Comparison of ENCODE assay signal across 8 mouse cellular contexts in genomic region chr2:26444368-26444767, GRCm38 (mm10). TPM values are rescaled to one million over a fixed set of nuclear protein-coding genes. Genes with fewer than 3 reads are reported as not detected.
A peak's percentile ranks its signal among the peaks of the same experiment; 100 is the strongest.
DNase-seq lines count a peak whose midpoint lies in the region; ATAC-seq lines count a peak whose summit lies in the region.

No protein-coding gene starts in this region.

- H3K36me3 ChIP-seq in kidney, embryonic 15.5 days: peaks cover 29% of the 10 kb centered on the region
- H3K36me3 ChIP-seq in embryonic facial prominence, embryonic 11.5 days (replicated peaks; ENCODE audit: control insufficient read depth, insufficient read depth, low read depth, low read length): peaks cover 7% of the 10 kb centered on the region; the same call in 1 of the 2 replicates
- H3K36me3 ChIP-seq in limb, embryonic 11.5 days (ENCODE audit: control insufficient read depth, insufficient read depth, low read length): peaks cover 18% of the 10 kb centered on the region
- H3K36me3 ChIP-seq in midbrain, embryonic 16.5 days (ENCODE audit: control insufficient read depth, insufficient read depth, low read length): peaks cover 22% of the 10 kb centered on the region; the same call in 1 of the 2 replicates

- H3K4me2 ChIP-seq in kidney, embryonic 15.5 days: peak overlapping the region; percentile 72
- H3K4me2 ChIP-seq in embryonic facial prominence, embryonic 11.5 days (ENCODE audit: low read depth, low read length): peak overlapping the region; percentile 63
- peak overlapping the region; percentile 76 for H3K4me2 ChIP-seq in limb, embryonic 11.5 days (ENCODE audit: low read depth, severe bottlenecking)
- peak overlapping the region; percentile 78 for H3K4me2 ChIP-seq in midbrain, embryonic 16.5 days (ENCODE audit: low read length)

- intact Hi-C loops in left cerebral cortex, postnatal 14 days (cut with DNase I): no loop called here

- no peak for ATAC-seq in kidney, embryonic 15.5 days (replicated peaks; ENCODE audit: low FRiP score)
- no peak for ATAC-seq in embryonic facial prominence, embryonic 11.5 days (replicated peaks; ENCODE audit: insufficient number of reproducible peaks, low FRiP score, low TSS enrichment, low read depth)
- no peak for ATAC-seq in limb, embryonic 11.5 days (ENCODE audit: insufficient number of reproducible peaks, low FRiP score, low TSS enrichment, low read depth)
- no peak for ATAC-seq in midbrain, embryonic 16.5 days

- no peak for DNase-seq in kidney, postnatal 36 days
- no peak for DNase-seq in embryonic facial prominence, embryonic 11.5 days (ENCODE audit: low spot score)
- no peak for DNase-seq in limb, embryonic 11.5 days (ENCODE audit: low spot score)
- DNase-seq in left cerebral cortex, postnatal 14 days (ENCODE audit: low spot score in 2 of 2): no peak
- no peak for DNase-seq in thymus, adult 18-20 months
- no peak for DNase-seq in right cerebral cortex, adult 18-20 months

- peaks cover 37% of the 10 kb centered on the region for H3K4me1 ChIP-seq in kidney, embryonic 15.5 days
- peaks cover 4% of the 10 kb centered on the region for H3K4me1 ChIP-seq in embryonic facial prominence, embryonic 11.5 days (ENCODE audit: control insufficient read depth, insufficient read depth, low read length)
- H3K4me1 ChIP-seq in limb, embryonic 11.5 days (ENCODE audit: control insufficient read depth, insufficient read depth, low read length): peaks cover 12% of the 10 kb centered on the region
- H3K4me1 ChIP-seq in midbrain, embryonic 16.5 days (ENCODE audit: control insufficient read depth, insufficient read depth, low read length): peaks cover 31% of the 10 kb centered on the region

- 1% methylated on average over 15 of the region's 15 CpGs for WGBS in kidney, embryonic 15.5 days
- WGBS in embryonic facial prominence, embryonic 11.5 days: 2% methylated on average over 15 of the region's 15 CpGs
- WGBS in limb, embryonic 11.5 days: 5% methylated on average over 15 of the region's 15 CpGs
- WGBS in midbrain, embryonic 16.5 days: 3% methylated on average over 15 of the region's 15 CpGs

- H3K9me3 ChIP-seq in kidney, embryonic 15.5 days (replicated peaks): no peaks in the 10 kb centered on the region
- H3K9me3 ChIP-seq in embryonic facial prominence, embryonic 11.5 days (replicated peaks; ENCODE audit: control insufficient read depth, low read length): no peaks in the 10 kb centered on the region
- no peaks in the 10 kb centered on the region for H3K9me3 ChIP-seq in limb, embryonic 11.5 days (ENCODE audit: control insufficient read depth, low read length)
- H3K9me3 ChIP-seq in midbrain, embryonic 16.5 days (replicated peaks; ENCODE audit: control insufficient read depth, low read length, poor library complexity, severe bottlenecking): no peaks in the 10 kb centered on the region

- H3K9ac ChIP-seq in kidney, embryonic 15.5 days: peak overlapping the region; percentile 75
- H3K9ac ChIP-seq in embryonic facial prominence, embryonic 11.5 days (replicated peaks; ENCODE audit: low read length): peak overlapping the region; percentile 91
- peak overlapping the region; percentile 91 for H3K9ac ChIP-seq in limb, embryonic 11.5 days (ENCODE audit: low read length)
- peak overlapping the region; percentile 73 for H3K9ac ChIP-seq in midbrain, embryonic 16.5 days (ENCODE audit: low read depth, low read length)

- H3K4me3 ChIP-seq in kidney, embryonic 15.5 days (replicated peaks): peak overlapping the region; percentile 71
- peak overlapping the region; percentile 90 for H3K4me3 ChIP-seq in embryonic facial prominence, embryonic 11.5 days (ENCODE audit: low read depth, low read length)
- peak overlapping the region; percentile 76 for H3K4me3 ChIP-seq in limb, embryonic 11.5 days (ENCODE audit: low read depth, low read length)
- H3K4me3 ChIP-seq in midbrain, embryonic 16.5 days (ENCODE audit: low read depth, low read length): peak overlapping the region; percentile 59

- peak overlapping the region; percentile 89 for H3K27ac ChIP-seq in kidney, embryonic 15.5 days
- peak overlapping the region; percentile 52; the same call in 1 of the 2 replicates for H3K27ac ChIP-seq in embryonic facial prominence, embryonic 11.5 days (replicated peaks; ENCODE audit: low read depth, low read length)
- no peak overlapping the region for H3K27ac ChIP-seq in limb, embryonic 11.5 days (replicated peaks; ENCODE audit: low read depth, low read length)
- peak overlapping the region; percentile 82 for H3K27ac ChIP-seq in midbrain, embryonic 16.5 days (ENCODE audit: low read length)

- no peaks in the 10 kb centered on the region for H3K27me3 ChIP-seq in kidney, embryonic 15.5 days
- H3K27me3 ChIP-seq in embryonic facial prominence, embryonic 11.5 days (ENCODE audit: control insufficient read depth, insufficient read depth, low read length): no peaks in the 10 kb centered on the region
- no peaks in the 10 kb centered on the region for H3K27me3 ChIP-seq in limb, embryonic 11.5 days (ENCODE audit: control insufficient read depth, insufficient read depth, low read length)
- no peaks in the 10 kb centered on the region for H3K27me3 ChIP-seq in midbrain, embryonic 16.5 days (ENCODE audit: control insufficient read depth, insufficient read depth, low read depth, low read length)

RNA-seq across cellular contexts. Expression of gene Sec16a, which starts 0.6 kb away (rescaled TPM):
- 25.3 and 26.0 TPM in 2 replicates for polyA plus RNA-seq in kidney, embryonic 15.5 days (2015; fragmentation: Nextera tagmentation; extraction: Ambion mirVana)
- 30.4 and 33.3 TPM in 2 replicates for polyA plus RNA-seq in embryonic facial prominence, embryonic 11.5 days (2014; fragmentation: Nextera tagmentation; extraction: Ambion mirVana)
- 36.3 and 40.9 TPM in 2 replicates for polyA plus RNA-seq in limb, embryonic 11.5 days (2014; fragmentation: Nextera tagmentation; extraction: Ambion mirVana)
- polyA plus RNA-seq in midbrain, embryonic 16.5 days (2015; fragmentation: Nextera tagmentation; extraction: Ambion mirVana): 18.7 and 20.4 TPM in 2 replicates
- 10 to 100 TPM; 42.3 to 45.5 TPM for total RNA-seq in left cerebral cortex, postnatal 14 days (2021)

RNA-seq across cellular contexts. Expression of gene Inpp5e, which starts 35.4 kb away (rescaled TPM):
- polyA plus RNA-seq in kidney, embryonic 15.5 days (2015; fragmentation: Nextera tagmentation; extraction: Ambion mirVana): 22.4 and 25.8 TPM in 2 replicates
- 19.0 and 22.9 TPM in 2 replicates for polyA plus RNA-seq in embryonic facial prominence, embryonic 11.5 days (2014; fragmentation: Nextera tagmentation; extraction: Ambion mirVana)
- polyA plus RNA-seq in limb, embryonic 11.5 days (2014; fragmentation: Nextera tagmentation; extraction: Ambion mirVana): 24.4 and 28.5 TPM in 2 replicates
- polyA plus RNA-seq in midbrain, embryonic 16.5 days (2015; fragmentation: Nextera tagmentation; extraction: Ambion mirVana): 26.9 and 27.6 TPM in 2 replicates
- 10 to 100 TPM; 18.8 to 20.8 TPM for total RNA-seq in left cerebral cortex, postnatal 14 days (2021)

RNA-seq across cellular contexts. Expression of gene Pmpca, which starts 55.2 kb away (rescaled TPM):
- polyA plus RNA-seq in kidney, embryonic 15.5 days (2015; fragmentation: Nextera tagmentation; extraction: Ambion mirVana): 113 TPM in 2 replicates
- polyA plus RNA-seq in embryonic facial prominence, embryonic 11.5 days (2014; fragmentation: Nextera tagmentation; extraction: Ambion mirVana): 100 and 103 TPM in 2 replicates
- 99.8 and 111 TPM in 2 replicates for polyA plus RNA-seq in limb, embryonic 11.5 days (2014; fragmentation: Nextera tagmentation; extraction: Ambion mirVana)
- polyA plus RNA-seq in midbrain, embryonic 16.5 days (2015; fragmentation: Nextera tagmentation; extraction: Ambion mirVana): 90.0 and 96.5 TPM in 2 replicates
- 100 to 1,000 TPM; 116 to 117 TPM for total RNA-seq in left cerebral cortex, postnatal 14 days (2021)

RNA-seq across cellular contexts. Expression of gene Entr1, which starts 55.3 kb away (rescaled TPM):
- 110 and 115 TPM in 2 replicates for polyA plus RNA-seq in kidney, embryonic 15.5 days (2015; fragmentation: Nextera tagmentation; extraction: Ambion mirVana)
- 130 and 132 TPM in 2 replicates for polyA plus RNA-seq in embryonic facial prominence, embryonic 11.5 days (2014; fragmentation: Nextera tagmentation; extraction: Ambion mirVana)
- polyA plus RNA-seq in limb, embryonic 11.5 days (2014; fragmentation: Nextera tagmentation; extraction: Ambion mirVana): 128 and 132 TPM in 2 replicates
- polyA plus RNA-seq in midbrain, embryonic 16.5 days (2015; fragmentation: Nextera tagmentation; extraction: Ambion mirVana): 175 and 182 TPM in 2 replicates
- total RNA-seq in left cerebral cortex, postnatal 14 days (2021): 100 to 1,000 TPM; 172 to 175 TPM
